Mouse (Mus musculus): ENCODE results near the gene Bok. TPM values are rescaled to one million over a fixed set of nuclear protein-coding genes. Genes with fewer than 3 reads are reported as not detected.

The Bok gene
- polyA plus RNA-seq, 1 experiment from 2014 or later = 65.3 TPM

DNA sequence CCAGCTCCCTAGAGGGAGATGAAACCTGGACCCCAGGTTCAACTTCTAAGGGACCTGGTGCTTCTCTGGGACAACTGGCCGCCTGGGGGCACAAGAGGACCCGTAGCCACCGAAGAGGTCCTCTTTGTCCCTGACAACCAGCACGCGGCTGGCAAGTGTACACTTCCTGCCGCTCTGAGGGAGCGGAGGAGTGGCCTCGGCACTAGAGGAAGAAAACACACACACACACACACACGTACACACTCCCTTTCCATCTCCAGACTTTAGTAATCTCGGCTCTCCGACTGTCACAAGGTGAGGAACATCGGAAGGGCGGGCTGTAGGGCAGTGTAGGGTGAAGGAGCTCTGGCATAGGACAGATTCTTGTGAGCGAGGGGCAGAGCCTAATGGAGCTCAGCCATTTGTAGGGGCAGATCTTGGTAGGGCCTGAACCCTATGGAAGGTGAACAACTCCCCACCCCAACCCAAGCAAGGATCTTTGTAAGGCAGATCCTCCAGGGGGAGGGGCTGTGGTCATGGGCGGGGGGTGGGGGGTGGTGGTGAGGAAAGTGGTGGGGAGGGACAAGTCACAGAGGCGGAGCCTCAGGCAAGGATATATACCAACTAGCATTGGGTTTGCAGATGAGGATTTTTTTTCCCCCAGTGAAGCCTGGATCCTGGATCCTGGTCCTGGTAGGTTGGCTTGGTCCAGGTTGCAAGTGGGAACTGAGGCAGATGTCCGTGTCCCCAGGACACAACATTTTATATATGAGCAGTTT lies 16.5 kb upstream of the Bok start:
- H3K27me3 ChIP-seq = no peaks in the 10 kb centered on the region
- no peaks in the 10 kb centered on the region; the same call in 1 of the 2 replicates for H3K9me3 ChIP-seq (replicated peaks)
- H3K4me3 ChIP-seq = peak overlapping the region; percentile 39
- peak overlapping the region; percentile 31; the same call in 1 of the 2 replicates for H3K27ac ChIP-seq
- 12% methylated on average over 17 of the region's 17 CpGs for WGBS
- H3K36me3 ChIP-seq (ENCODE audit: poor library complexity, severe bottlenecking) = no peaks in the 10 kb centered on the region
- H3K4me1 ChIP-seq = peaks cover 14% of the 10 kb centered on the region; the same call in 1 of the 2 replicates
- peak; percentile 92 for ATAC-seq
- H3K4me2 ChIP-seq = peak overlapping the region; percentile 64
- peak overlapping the region; percentile 66 for H3K9ac ChIP-seq

DNA sequence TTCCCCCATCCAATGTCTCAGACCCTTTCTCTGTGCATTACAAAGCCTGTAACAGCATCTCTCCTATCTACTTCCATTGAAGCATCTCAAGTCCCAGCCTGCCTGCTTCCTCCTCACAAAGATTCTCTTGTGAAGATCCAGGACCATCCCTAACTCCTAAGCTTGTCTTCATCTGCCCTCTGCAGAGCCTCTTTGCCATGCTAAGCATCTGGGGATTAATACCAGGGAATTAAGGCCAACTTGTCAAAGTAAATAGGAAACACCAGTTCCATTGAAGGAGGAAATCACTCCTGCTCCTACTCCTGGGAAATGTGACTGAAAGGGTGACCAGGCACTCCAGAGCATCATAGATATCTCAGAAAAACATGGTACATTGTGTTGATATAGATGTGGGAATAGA lies 15.5 kb upstream of the Bok start:
- no peak for ATAC-seq
- Histone ChIP-seq H3K4me2 (no peak overlapping the region), H3K9me3 (replicated peaks) (no peaks in the 10 kb centered on the region; the same call in 1 of the 2 replicates), H3K36me3 (ENCODE audit: poor library complexity, severe bottlenecking) (no peaks in the 10 kb centered on the region), H3K4me1 (peaks cover 14% of the 10 kb centered on the region; the same call in 1 of the 2 replicates), H3K27me3 (no peaks in the 10 kb centered on the region), H3K27ac (no peak overlapping the region), H3K9ac (no peak overlapping the region), H3K4me3 (no peak overlapping the region)

DNA sequence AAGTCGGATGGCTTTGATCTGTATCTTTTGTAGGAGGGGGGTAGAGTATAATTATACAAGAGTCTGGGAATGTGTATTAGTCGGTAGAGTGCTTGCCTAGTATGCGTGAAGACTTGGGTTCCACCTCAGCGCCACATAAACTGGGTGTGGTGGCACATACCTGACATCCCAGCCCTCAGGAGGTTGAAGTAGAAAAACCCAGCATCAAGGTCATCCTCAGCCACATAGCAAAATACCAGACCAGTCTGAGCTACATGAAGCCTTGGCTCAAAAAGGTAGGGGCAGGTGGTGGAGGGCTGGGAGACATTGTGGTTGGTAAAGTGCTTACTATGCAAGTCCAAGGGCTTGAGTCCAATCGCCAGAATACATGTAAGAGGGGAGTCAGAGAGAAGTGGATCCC lies 12.8 kb upstream of the Bok start:
- Histone ChIP-seq H3K4me2 (no peak overlapping the region), H3K4me3 (no peak overlapping the region), H3K9me3 (replicated peaks) (no peaks in the 10 kb centered on the region; the same call in 1 of the 2 replicates), H3K36me3 (ENCODE audit: poor library complexity, severe bottlenecking) (no peaks in the 10 kb centered on the region), H3K27ac (no peak overlapping the region), H3K9ac (no peak overlapping the region), H3K27me3 (no peaks in the 10 kb centered on the region), H3K4me1 (peaks cover 14% of the 10 kb centered on the region; the same call in 1 of the 2 replicates)
- 94% methylated on average over 5 of the region's 5 CpGs for WGBS
- ATAC-seq = no peak

DNA sequence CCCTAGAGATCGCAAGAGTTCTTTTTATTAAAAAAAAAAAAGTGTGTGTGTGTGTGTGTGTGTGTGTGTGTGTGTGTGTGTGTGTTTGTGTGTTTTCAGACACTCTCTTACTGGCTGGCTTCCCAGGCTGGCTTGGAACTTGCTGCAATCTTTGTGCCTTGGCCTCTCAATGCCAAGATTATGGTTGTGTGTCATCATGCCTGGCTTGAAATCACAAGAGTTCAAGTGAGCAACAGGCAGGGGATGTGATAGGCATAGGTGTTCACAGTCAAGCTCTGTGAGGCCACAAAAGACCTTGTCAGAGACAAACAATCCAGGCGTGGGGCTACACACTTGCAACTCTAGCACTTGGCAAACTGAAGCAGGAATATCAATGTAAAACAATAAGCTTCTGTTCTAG lies 7.1 kb upstream of the Bok start:
- no peaks in the 10 kb centered on the region for H3K27me3 ChIP-seq
- no peak overlapping the region for H3K9ac ChIP-seq
- no peak overlapping the region for H3K27ac ChIP-seq
- no peaks in the 10 kb centered on the region for H3K36me3 ChIP-seq (ENCODE audit: poor library complexity, severe bottlenecking)
- H3K4me3 ChIP-seq = no peak overlapping the region
- H3K9me3 ChIP-seq (replicated peaks) = no peaks in the 10 kb centered on the region; the same call in 1 of the 2 replicates
- ATAC-seq = no peak
- H3K4me1 ChIP-seq = no peaks in the 10 kb centered on the region
- H3K4me2 ChIP-seq = no peak overlapping the region
- 58% methylated on average over 2 of the region's 2 CpGs for WGBS

GRCm38 (mm10) chr1:93679889-93680568 lies 5.4 kb upstream of the Bok start:
- Histone ChIP-seq H3K4me2 (no peak overlapping the region), H3K4me1 (no peaks in the 10 kb centered on the region), H3K27me3 (peaks cover 4% of the 10 kb centered on the region), H3K9ac (no peak overlapping the region), H3K9me3 (replicated peaks) (no peaks in the 10 kb centered on the region), H3K4me3 (no peak overlapping the region), H3K36me3 (ENCODE audit: poor library complexity, severe bottlenecking) (no peaks in the 10 kb centered on the region), H3K27ac (no peak overlapping the region)
- 80% methylated on average over 7 of the region's 7 CpGs for WGBS
- ATAC-seq = no peak

GRCm38 (mm10) chr1:93686245-93686960 lies 943 bp downstream of the Bok start:
- Histone ChIP-seq H3K9ac (peak overlapping the region; percentile 83), H3K9me3 (replicated peaks) (no peaks in the 10 kb centered on the region), H3K4me1 (peaks cover 32% of the 10 kb centered on the region), H3K36me3 (ENCODE audit: poor library complexity, severe bottlenecking) (peaks cover 15% of the 10 kb centered on the region), H3K27ac (peak overlapping the region; percentile 78), H3K4me2 (peak overlapping the region; percentile 84), H3K27me3 (peaks cover 4% of the 10 kb centered on the region), H3K4me3 (peak overlapping the region; percentile 65)
- peak; percentile 92 for ATAC-seq
- WGBS = 1% methylated on average over 51 of the region's 51 CpGs

GRCm38 (mm10) chr1:93686961-93687320 lies 1.5 kb downstream of the Bok start:
- H3K27me3 ChIP-seq = peaks cover 4% of the 10 kb centered on the region
- no peak for ATAC-seq
- H3K9ac ChIP-seq = peak overlapping the region; percentile 83
- H3K4me3 ChIP-seq = peak overlapping the region; percentile 65
- H3K36me3 ChIP-seq (ENCODE audit: poor library complexity, severe bottlenecking) = peaks cover 19% of the 10 kb centered on the region
- H3K9me3 ChIP-seq (replicated peaks) = no peaks in the 10 kb centered on the region
- H3K27ac ChIP-seq = peak overlapping the region; percentile 78
- peaks cover 32% of the 10 kb centered on the region for H3K4me1 ChIP-seq
- WGBS = 26% methylated on average over 3 of the region's 3 CpGs
- H3K4me2 ChIP-seq = peak overlapping the region; percentile 84

DNA sequence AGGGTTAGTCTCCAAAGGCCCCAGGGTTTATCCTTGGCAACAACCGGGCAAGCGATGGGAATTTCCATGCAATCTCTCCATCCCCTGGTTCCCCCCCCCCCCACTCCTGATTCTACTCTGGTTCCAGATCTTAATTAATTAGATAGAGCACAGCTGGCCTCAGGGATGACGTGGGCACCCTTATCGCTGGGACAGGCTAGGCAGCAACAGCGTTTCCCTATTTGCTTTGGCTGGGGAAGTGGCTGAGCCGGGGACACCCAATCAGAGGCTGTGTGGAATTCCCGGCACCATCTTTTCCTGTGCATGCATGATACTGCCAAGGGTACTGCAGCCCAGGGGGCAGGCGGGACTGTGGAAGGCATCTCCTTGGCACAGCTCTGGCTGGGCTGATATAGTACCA lies 2.7 kb downstream of the Bok start:
- 83% methylated on average over 8 of the region's 8 CpGs for WGBS
- peak overlapping the region; percentile 84; the same call in 1 of the 2 replicates for H3K4me2 ChIP-seq
- H3K36me3 ChIP-seq (ENCODE audit: poor library complexity, severe bottlenecking) = peaks cover 24% of the 10 kb centered on the region
- no peaks in the 10 kb centered on the region for H3K9me3 ChIP-seq (replicated peaks)
- ATAC-seq = no peak
- no peak overlapping the region for H3K4me3 ChIP-seq
- peaks cover 4% of the 10 kb centered on the region for H3K27me3 ChIP-seq
- peaks cover 32% of the 10 kb centered on the region for H3K4me1 ChIP-seq
- H3K27ac ChIP-seq = no peak overlapping the region
- no peak overlapping the region for H3K9ac ChIP-seq

- no peak overlapping the region for H3K9ac ChIP-seq
- no peaks in the 10 kb centered on the region for H3K9me3 ChIP-seq (replicated peaks)
- no peak overlapping the region for H3K4me3 ChIP-seq
- H3K4me2 ChIP-seq = no peak overlapping the region
- H3K27me3 ChIP-seq = no peaks in the 10 kb centered on the region
- 89% methylated on average over 7 of the region's 7 CpGs for WGBS
- no peak overlapping the region for H3K27ac ChIP-seq
- H3K4me1 ChIP-seq = peaks cover 32% of the 10 kb centered on the region
- no peak for ATAC-seq
- peaks cover 37% of the 10 kb centered on the region for H3K36me3 ChIP-seq (ENCODE audit: poor library complexity, severe bottlenecking)
Measured at GRCm38 (mm10) chr1:93689901-93690496, 4.5 kb downstream of the Bok start.

DNA sequence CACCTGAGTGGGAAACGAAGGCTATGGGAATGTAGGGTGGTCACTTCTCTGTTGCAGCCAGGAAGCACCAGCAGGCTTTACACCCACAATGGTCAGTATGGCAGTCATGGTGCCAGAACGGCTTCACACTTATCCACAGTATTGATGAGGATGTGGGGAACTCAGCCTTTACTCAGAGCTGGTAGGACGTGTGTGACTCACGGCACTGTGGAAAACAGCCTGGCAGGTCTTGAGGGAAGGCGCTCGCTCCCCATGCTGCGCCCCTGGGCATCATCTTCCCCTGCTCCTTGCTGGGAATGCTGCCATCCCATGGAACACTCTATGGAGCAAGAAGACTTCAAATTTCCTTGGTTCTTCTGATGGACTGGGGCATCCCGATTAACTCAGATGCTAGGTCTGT lies 5.6 kb downstream of the Bok start:
- H3K4me3 ChIP-seq = no peak overlapping the region
- H3K27me3 ChIP-seq = no peaks in the 10 kb centered on the region
- no peak overlapping the region for H3K27ac ChIP-seq
- no peaks in the 10 kb centered on the region for H3K9me3 ChIP-seq (replicated peaks)
- peaks cover 25% of the 10 kb centered on the region for H3K4me1 ChIP-seq
- H3K36me3 ChIP-seq (ENCODE audit: poor library complexity, severe bottlenecking) = peaks cover 48% of the 10 kb centered on the region
- no peak overlapping the region for H3K9ac ChIP-seq
- no peak overlapping the region for H3K4me2 ChIP-seq
- 94% methylated on average over 8 of the region's 8 CpGs for WGBS
- ATAC-seq = no peak

- 73% methylated on average over 10 of the region's 10 CpGs for WGBS
- H3K9ac ChIP-seq = no peak overlapping the region
- peaks cover 55% of the 10 kb centered on the region for H3K36me3 ChIP-seq (ENCODE audit: poor library complexity, severe bottlenecking)
- no peak for ATAC-seq
- peaks cover 18% of the 10 kb centered on the region for H3K4me1 ChIP-seq
- no peak overlapping the region for H3K4me3 ChIP-seq
- no peak overlapping the region for H3K27ac ChIP-seq
- no peaks in the 10 kb centered on the region for H3K27me3 ChIP-seq
- H3K9me3 ChIP-seq (replicated peaks) = no peaks in the 10 kb centered on the region
- no peak overlapping the region for H3K4me2 ChIP-seq
Measured at GRCm38 (mm10) chr1:93691786-93692357, 6.4 kb downstream of the Bok start.

Data from forebrain, embryonic 13.5 days (tissue).